Mouse (Mus musculus) small intestine, adult 2 months (tissue): ENCODE results near the gene Vmn1r21. TPM values are rescaled to one million over a fixed set of nuclear protein-coding genes. Genes with fewer than 3 reads are reported as not detected.

Experiments used
- H3K27ac ChIP-seq: fragments of 200-500 bp; 2 replicates; pipeline ENCODE4 v1.5.1; 2012; ENCODE audit warnings: low read depth, low read length, control low read depth, inconsistent platforms; ENCODE audit not compliant: insufficient read depth
- H3K27me3 ChIP-seq: fragments of 200-500 bp; 2 replicates; pipeline ENCODE4 v1.6.1; 2012; ENCODE audit warnings: mild to moderate bottlenecking, moderate library complexity, low read length, inconsistent platforms; ENCODE audit not compliant: control insufficient read depth, insufficient read depth
- H3K36me3 ChIP-seq: fragments of 200-500 bp; 2 replicates; pipeline ENCODE4 v1.6.1; 2012; ENCODE audit warnings: mild to moderate bottlenecking, low read length, control low read depth, inconsistent platforms; ENCODE audit not compliant: control insufficient read depth, insufficient read depth
- H3K4me1 ChIP-seq: fragments of 200-500 bp; 2 replicates; pipeline ENCODE4 v1.6.1; 2012; ENCODE audit warnings: low read length, inconsistent platforms, mixed read lengths; ENCODE audit not compliant: control insufficient read depth, insufficient read depth, insufficient read length
- H3K4me3 ChIP-seq: fragments of 200-500 bp; 2 replicates; pipeline ENCODE4 v1.5.1; 2012; ENCODE audit warnings: low read depth, mild to moderate bottlenecking, control low read depth, inconsistent platforms, low read length, moderate library complexity
- CTCF ChIP-seq: fragments of 200-500 bp; IDR thresholded peaks from 2 replicates; pipeline ENCODE4 v1.5.1; 2012; ENCODE audit warnings: low read depth, mild to moderate bottlenecking, control low read depth, inconsistent platforms, low read length, moderate library complexity, mixed read lengths; ENCODE audit not compliant: insufficient replicate concordance, insufficient read length; ENCODE audit errors: extremely low read depth
- POLR2A ChIP-seq: fragments of 200-500 bp; IDR thresholded peaks from 2 replicates; pipeline ENCODE4 v1.6.1; 2012; ENCODE audit warnings: low read depth, mild to moderate bottlenecking, control low read depth, inconsistent platforms, low read length, moderate library complexity
- WGBS: fragments of 180-500 bp; shearing (Covaris S2); methylation state at CpG from one replicate; pipeline ENCODE4 v1.1.7; 2018; 5-methylcytosine and 5-hydroxymethylcytosine counted together
- polyA plus RNA-seq: library from polyadenylated mRNA; depleted of rRNA; stranded (reverse); fragments of >200 nt; gene quantifications from 2 replicates; pipeline ENCODE4 v1.2.3, GENCODE M21; 2012; rRNA removed

The Vmn1r21 gene
- polyA plus RNA-seq, 1 experiment = not detected

DNA sequence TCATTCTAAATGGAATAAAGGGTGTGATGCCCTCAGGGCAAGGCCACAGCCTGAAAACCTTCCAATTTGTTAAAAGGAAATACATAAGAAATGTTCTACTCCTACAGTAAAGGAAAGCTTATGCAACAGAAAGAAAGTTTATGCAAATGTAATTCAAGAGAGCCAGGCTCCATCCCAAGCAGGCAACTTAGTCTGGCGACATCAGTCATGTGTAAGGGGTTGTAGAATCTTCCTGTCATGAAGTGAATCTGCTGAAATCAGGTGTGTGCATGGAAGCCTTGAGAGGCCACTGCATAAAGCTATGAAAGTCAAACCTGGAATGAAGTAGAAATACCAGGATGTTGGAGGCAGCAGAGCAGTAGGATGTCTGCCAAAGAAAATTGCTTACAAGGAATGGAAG lies 51.2 kb downstream of the Vmn1r21 start:
- WGBS = 93% methylated on average over 1 of the region's 1 CpGs
- H3K4me3 ChIP-seq = no peak overlapping the region
- TF ChIP-seq POLR2A (no peak), CTCF (no peak)
- no peaks in the 10 kb centered on the region for H3K4me1 ChIP-seq
- no peak overlapping the region for H3K27ac ChIP-seq
- H3K36me3 ChIP-seq = peaks cover 1% of the 10 kb centered on the region; the same call in 1 of the 2 replicates
- no peaks in the 10 kb centered on the region for H3K27me3 ChIP-seq

DNA sequence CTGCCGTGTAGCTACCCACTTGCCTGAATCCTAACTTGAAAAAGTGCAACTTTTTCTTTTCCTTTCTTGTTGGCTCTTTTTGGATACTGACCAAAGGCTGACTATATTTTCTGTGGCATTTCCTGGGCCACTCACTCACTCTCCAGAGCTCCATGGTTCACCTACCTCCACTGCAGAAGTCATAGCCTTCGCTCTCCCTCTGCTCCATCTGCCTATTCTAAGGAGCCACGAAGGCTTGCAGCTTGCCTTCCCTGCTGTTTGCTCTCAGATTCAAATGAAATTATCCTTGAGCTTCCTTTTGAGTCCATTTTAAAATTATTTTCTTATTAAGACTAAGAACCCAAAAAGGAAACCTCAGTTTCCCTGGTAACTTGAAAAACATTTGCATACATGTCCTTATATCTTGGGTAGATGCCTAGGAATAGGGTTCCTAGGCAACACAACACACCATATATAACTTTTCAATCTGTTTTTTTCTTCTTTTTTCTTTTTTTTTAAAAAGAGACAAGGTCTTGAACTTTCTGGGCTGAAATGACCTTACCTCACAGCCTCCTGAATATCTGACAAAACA lies 53.2 kb downstream of the Vmn1r21 start:
- TF ChIP-seq CTCF = no peak
- TF ChIP-seq POLR2A = no peak
- no peaks in the 10 kb centered on the region for H3K4me1 ChIP-seq
- H3K4me3 ChIP-seq = no peak overlapping the region
- H3K27ac ChIP-seq = no peak overlapping the region
- H3K36me3 ChIP-seq = peaks cover 1% of the 10 kb centered on the region; the same call in 1 of the 2 replicates
- H3K27me3 ChIP-seq = no peaks in the 10 kb centered on the region
- 91% methylated on average over 3 of the region's 3 CpGs for WGBS

DNA sequence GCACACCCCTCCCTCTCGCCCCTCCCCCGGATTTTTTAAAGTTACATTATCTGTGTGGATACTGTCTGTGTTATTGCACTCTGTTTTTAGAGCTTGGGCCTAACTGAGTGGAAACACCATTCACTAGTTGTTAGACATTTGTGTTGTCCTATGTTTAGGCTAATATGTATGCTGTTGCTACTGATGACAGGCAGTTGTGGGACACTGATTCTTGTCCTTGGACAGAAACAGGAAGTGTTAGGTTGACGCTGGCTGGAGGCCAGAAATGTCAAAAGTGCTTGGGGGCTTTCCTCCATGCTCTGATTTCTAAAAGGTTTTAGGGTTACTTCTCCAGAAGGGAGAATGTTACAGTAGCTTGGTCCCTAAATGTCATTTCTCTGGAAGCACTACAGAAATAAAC lies 54.3 kb downstream of the Vmn1r21 start:
- no peaks in the 10 kb centered on the region for H3K27me3 ChIP-seq
- WGBS = 62% methylated on average over 3 of the region's 3 CpGs
- TF ChIP-seq CTCF (no peak), POLR2A (no peak)
- no peaks in the 10 kb centered on the region for H3K4me1 ChIP-seq
- H3K36me3 ChIP-seq = peaks cover 1% of the 10 kb centered on the region; the same call in 1 of the 2 replicates
- no peak overlapping the region for H3K27ac ChIP-seq
- no peak overlapping the region for H3K4me3 ChIP-seq

Other genes starting within 250 kb of the Vmn1r21 start
- 8.5 and 12.8 TPM in 2 replicates for gene Pyurf, start 158.3 kb downstream of the Vmn1r21 start, polyA plus RNA-seq
- gene Lancl2, start 147.8 kb downstream of the Vmn1r21 start, polyA plus RNA-seq = 0.55 and 1.1 TPM in 2 replicates
- gene Vopp1, start 25.2 kb downstream of the Vmn1r21 start, polyA plus RNA-seq = 5.1 and 12.5 TPM in 2 replicates
- not detected in 2 replicates for gene Vmn1r22, start 57.7 kb upstream of the Vmn1r21 start, polyA plus RNA-seq
- not detected in 2 replicates for gene Vmn1r23, start 76.5 kb upstream of the Vmn1r21 start, polyA plus RNA-seq
- gene Vmn1r24, start 111.2 kb upstream of the Vmn1r21 start, polyA plus RNA-seq = not detected in 2 replicates
- gene Vmn1r25, start 130.5 kb upstream of the Vmn1r21 start, polyA plus RNA-seq = not detected in 2 replicates
- gene Vmn1r26, start 164.8 kb upstream of the Vmn1r21 start, polyA plus RNA-seq = not detected in 2 replicates